ENCODE assay signal across 8 mouse cellular contexts in the genomic region with DNA sequence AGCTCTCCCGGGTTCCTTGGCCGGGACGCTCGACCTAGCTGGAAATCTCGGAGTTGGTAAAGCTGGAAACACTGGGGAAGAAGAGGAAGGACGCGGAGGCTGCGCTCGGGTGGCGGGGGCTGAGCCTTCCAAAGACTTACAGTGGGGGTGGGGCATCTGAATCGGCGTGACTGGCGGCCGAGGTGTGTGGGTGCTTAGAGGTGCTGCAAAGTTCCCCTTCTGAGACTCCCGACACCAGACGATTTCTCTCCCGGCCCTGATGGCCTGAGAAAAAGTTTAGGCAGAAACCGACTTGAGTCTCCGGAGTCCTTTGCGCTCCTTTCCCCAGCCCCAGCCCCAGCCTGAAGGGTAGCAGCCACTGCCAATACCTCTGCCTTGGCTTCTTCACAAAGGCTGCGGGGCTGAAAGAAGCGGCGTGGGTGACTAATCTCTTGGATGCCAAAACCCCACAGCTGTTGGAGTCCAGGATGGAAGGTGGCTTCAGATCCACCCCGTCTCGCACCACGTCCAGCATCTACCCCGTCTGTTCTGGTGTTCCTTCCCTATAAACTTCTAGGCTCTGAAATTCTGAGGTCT. TPM values are rescaled to one million over a fixed set of nuclear protein-coding genes. Genes with fewer than 3 reads are reported as not detected.
A peak's percentile ranks its signal among the peaks of the same experiment; 100 is the strongest.
DNase-seq lines count a peak whose midpoint lies in the region; ATAC-seq and TF ChIP-seq lines count a peak whose summit lies in the region.

No protein-coding gene starts in this region.

- TF ChIP-seq POLR2A in brain, embryonic 14.5 days (IDR thresholded peaks at IDR 0.05; ENCODE audit: borderline replicate concordance, extremely low read depth, insufficient read depth, insufficient read length, poor library complexity, severe bottlenecking) = no peak
- TF ChIP-seq POLR2A in small intestine, adult 2 months (IDR thresholded peaks at IDR 0.05; ENCODE audit: low read depth, low read length) = no peak; the same call in 1 of the 2 replicates

- no peaks in the 10 kb centered on the region for H3K9me3 ChIP-seq in forebrain, postnatal 0 days (ENCODE audit: low read length)
- no peaks in the 10 kb centered on the region for H3K9me3 ChIP-seq in intestine, embryonic 15.5 days

- H3K4me2 ChIP-seq in forebrain, postnatal 0 days (ENCODE audit: low read depth) = peak overlapping the region; percentile 93
- peak overlapping the region; percentile 96 for H3K4me2 ChIP-seq in intestine, embryonic 15.5 days (replicated peaks)

- peak; percentile 29 for DNase-seq in thymus, postnatal 14 days
- DNase-seq in thymus, postnatal 0 days (ENCODE audit: low spot score) = no peak
- peak; percentile 66 for DNase-seq in brain, embryonic 14.5 days (ENCODE audit: low read depth)
- DNase-seq in forebrain, postnatal 0 days = no peak
- DNase-seq in lung, adult 18-20 months = peak; percentile 49 to 56
- DNase-seq in layer of hippocampus, adult 9-10 months (ENCODE audit: low spot score) = no peak

- H3K27ac ChIP-seq in forebrain, postnatal 0 days (ENCODE audit: low read depth, low read length) = peak overlapping the region; percentile 36; the same call in 1 of the 2 replicates
- H3K27ac ChIP-seq in intestine, embryonic 15.5 days = peak overlapping the region; percentile 75
- peak overlapping the region; percentile 77 for H3K27ac ChIP-seq in small intestine, adult 2 months (ENCODE audit: insufficient read depth, low read depth, low read length)

- H3K4me1 ChIP-seq in forebrain, postnatal 0 days (ENCODE audit: insufficient read depth) = no peaks in the 10 kb centered on the region; the same call in 1 of the 2 replicates
- peaks cover 58% of the 10 kb centered on the region for H3K4me1 ChIP-seq in intestine, embryonic 15.5 days (replicated peaks)
- peaks cover 44% of the 10 kb centered on the region for H3K4me1 ChIP-seq in small intestine, adult 2 months (ENCODE audit: control insufficient read depth, insufficient read depth, insufficient read length, low read length)

- H3K4me3 ChIP-seq in forebrain, postnatal 0 days (ENCODE audit: low read depth, low read length) = peak overlapping the region; percentile 48
- peak overlapping the region; percentile 61 for H3K4me3 ChIP-seq in intestine, embryonic 15.5 days (replicated peaks)
- H3K4me3 ChIP-seq in small intestine, adult 2 months (ENCODE audit: low read depth, low read length) = peak overlapping the region; percentile 78

- TF ChIP-seq CTCF in brain, embryonic 14.5 days (IDR thresholded peaks at IDR 0.05; ENCODE audit: borderline replicate concordance, extremely low read depth, insufficient read depth, insufficient read length) = no peak
- TF ChIP-seq CTCF in forebrain, postnatal 0 days (IDR thresholded peaks at IDR 0.05; ENCODE audit: low read depth) = no peak
- TF ChIP-seq CTCF in small intestine, adult 2 months (IDR thresholded peaks at IDR 0.05; ENCODE audit: extremely low read depth, insufficient read length, insufficient replicate concordance, low read depth, low read length) = no peak

- H3K27me3 ChIP-seq in forebrain, postnatal 0 days (ENCODE audit: insufficient read depth, low read length) = no peaks in the 10 kb centered on the region
- no peaks in the 10 kb centered on the region for H3K27me3 ChIP-seq in intestine, embryonic 15.5 days (replicated peaks)
- H3K27me3 ChIP-seq in small intestine, adult 2 months (ENCODE audit: control insufficient read depth, insufficient read depth, low read length) = no peaks in the 10 kb centered on the region

- peaks cover 35% of the 10 kb centered on the region for H3K36me3 ChIP-seq in forebrain, postnatal 0 days (ENCODE audit: insufficient read depth)
- peaks cover 24% of the 10 kb centered on the region for H3K36me3 ChIP-seq in intestine, embryonic 15.5 days
- H3K36me3 ChIP-seq in small intestine, adult 2 months (ENCODE audit: control insufficient read depth, insufficient read depth, low read length) = peaks cover 24% of the 10 kb centered on the region

- WGBS in forebrain, postnatal 0 days = 3% methylated on average over 27 of the region's 27 CpGs
- WGBS in intestine, embryonic 15.5 days = 5% methylated on average over 27 of the region's 27 CpGs
- 2% methylated on average over 27 of the region's 27 CpGs for WGBS in small intestine, adult 2 months

- H3K9ac ChIP-seq in forebrain, postnatal 0 days = peak overlapping the region; percentile 53
- H3K9ac ChIP-seq in intestine, embryonic 15.5 days = peak overlapping the region; percentile 73

- ATAC-seq in forebrain, postnatal 0 days = 0 out of 2 replicates have a peak, but pooled peaks have one; percentile 13
- ATAC-seq in intestine, embryonic 15.5 days = peak; percentile 35

RNA-seq across cellular contexts. Expression of a gene that starts 0.7 kb away (rescaled TPM):
- polyA plus RNA-seq in thymus, postnatal 0 days (2015; fragmentation: Nextera tagmentation; extraction: Ambion mirVana) = 11.1 and 12.2 TPM in 2 replicates
- polyA plus RNA-seq in brain, embryonic 14.5 days (2012; rRNA removed) = 17.8 and 25.4 TPM in 2 replicates
- 26.6 and 29.9 TPM in 2 replicates for total RNA-seq in forebrain, postnatal 0 days (2014; rRNA removed)
- polyA plus RNA-seq in forebrain, postnatal 0 days (2015; fragmentation: Nextera tagmentation; extraction: Ambion mirVana) = 24.4 and 26.4 TPM in 2 replicates
- polyA plus RNA-seq in intestine, embryonic 15.5 days (2015; fragmentation: Nextera tagmentation; extraction: Ambion mirVana) = 28.5 and 31.5 TPM in 2 replicates
- 63.4 and 130 TPM in 2 replicates for polyA plus RNA-seq in small intestine, adult 2 months (2012; rRNA removed)

RNA-seq across cellular contexts. Expression of a gene that starts 7.6 kb away (rescaled TPM):
- 1,685 and 1,731 TPM in 2 replicates for polyA plus RNA-seq in thymus, postnatal 0 days (2015; fragmentation: Nextera tagmentation; extraction: Ambion mirVana)
- 1,736 and 1,742 TPM in 2 replicates for polyA plus RNA-seq in brain, embryonic 14.5 days (2012; rRNA removed)
- 1,173 and 2,728 TPM in 2 replicates for total RNA-seq in forebrain, postnatal 0 days (2014; rRNA removed)
- polyA plus RNA-seq in forebrain, postnatal 0 days (2015; fragmentation: Nextera tagmentation; extraction: Ambion mirVana) = 1,003 and 1,434 TPM in 2 replicates
- polyA plus RNA-seq in intestine, embryonic 15.5 days (2015; fragmentation: Nextera tagmentation; extraction: Ambion mirVana) = 1,066 and 1,145 TPM in 2 replicates
- polyA plus RNA-seq in small intestine, adult 2 months (2012; rRNA removed) = 103 and 130 TPM in 2 replicates

RNA-seq across cellular contexts. Expression of a gene that starts 51.3 kb away (rescaled TPM):
- 0.94 and 1.1 TPM in 2 replicates for polyA plus RNA-seq in thymus, postnatal 0 days (2015; fragmentation: Nextera tagmentation; extraction: Ambion mirVana)
- 2.9 TPM in 2 replicates for polyA plus RNA-seq in brain, embryonic 14.5 days (2012; rRNA removed)
- 4.7 and 8.9 TPM in 2 replicates for total RNA-seq in forebrain, postnatal 0 days (2014; rRNA removed)
- 3.1 and 4.4 TPM in 2 replicates for polyA plus RNA-seq in forebrain, postnatal 0 days (2015; fragmentation: Nextera tagmentation; extraction: Ambion mirVana)
- 0.21 and 0.29 TPM in 2 replicates for polyA plus RNA-seq in intestine, embryonic 15.5 days (2015; fragmentation: Nextera tagmentation; extraction: Ambion mirVana)
- 0.30 and 0.56 TPM in 2 replicates for polyA plus RNA-seq in small intestine, adult 2 months (2012; rRNA removed)

Comparison
In these comparisons a context has a peak if more than half of its experiments do, and no peak if none do; other contexts are left out.
1. DNase-seq: peak in thymus, postnatal 14 days (single experiment), brain, embryonic 14.5 days (single experiment) and lung, adult 18-20 months (2 of 2); none in thymus, postnatal 0 days (single experiment), forebrain, postnatal 0 days (single experiment) and layer of hippocampus, adult 9-10 months (single experiment).
2. Peak in every context shown above with its lines, with median percentiles within 50 percentile points of each other: H3K27ac ChIP-seq and H3K4me3 ChIP-seq.